Mouse (Mus musculus) gastrocnemius, postnatal 4 days (tissue): ENCODE measurements around the gene Spo11. TPM values are rescaled to one million over a fixed set of nuclear protein-coding genes. Genes with fewer than 3 reads are reported as not detected.
A peak's percentile ranks its signal among the peaks of the same experiment; 100 is the strongest.

ENCODE experiments used
- DNase-seq, 2 experiments: peaks; one replicate each; pipeline ENCODE4 v3.0.0; 2021 to 2022; ENCODE audit warnings: low spot score in 2 of 2, mixed read lengths in 2 of 2
- long read RNA-seq, 2 experiments: library from polyadenylated mRNA; stranded (forward); transcript quantifications; one replicate each; pipeline ENCODE4 v2.0.0; 2021
- total RNA-seq, 2 experiments: library from RNA; stranded (reverse); gene quantifications; 2 replicates each; pipeline ENCODE4 v1.2.3; 2021

Spo11 gene
- not detected for total RNA-seq
- long read RNA-seq, experiment 1, result 0 reads
- long read RNA-seq, experiment 2, result 0 reads

GRCm38 (mm10) chr2:172977409-172978130, at the start of gene Spo11:
Gene Spo11 (plus strand): TSS chr2:172977700.
- no peak for DNase-seq

GRCm38 (mm10) chr2:172929905-172930436, 47.5 kb upstream of the Spo11 start:
- DNase-seq, result no peak

- no peak for DNase-seq
These were observed 46.2 kb upstream of the Spo11 start for GRCm38 (mm10) chr2:172931137-172931898.

- DNase-seq, result no peak
These were observed 43.7 kb upstream of the Spo11 start for GRCm38 (mm10) chr2:172933631-172934419.

- DNase-seq, result no peak
These were observed 43.1 kb upstream of the Spo11 start for GRCm38 (mm10) chr2:172934420-172934788.

- DNase-seq, result no peak
These were observed 42.4 kb upstream of the Spo11 start for GRCm38 (mm10) chr2:172934891-172935740.

- no peak for DNase-seq
These were observed 41.5 kb upstream of the Spo11 start for GRCm38 (mm10) chr2:172935776-172936562.

- no peak for DNase-seq
These were observed 40.7 kb upstream of the Spo11 start for GRCm38 (mm10) chr2:172936844-172937243.

GRCm38 (mm10) chr2:172937326-172938190, 39.9 kb upstream of the Spo11 start:
- no peak for DNase-seq

- DNase-seq, result no peak
These were observed 38.5 kb upstream of the Spo11 start for GRCm38 (mm10) chr2:172938761-172939638.

- no peak for DNase-seq
These were observed 37.9 kb upstream of the Spo11 start for GRCm38 (mm10) chr2:172939639-172940002.

- peak; percentile 41 to 68 for DNase-seq
These were observed 37.3 kb upstream of the Spo11 start, which contains the start of gene Bmp7 for GRCm38 (mm10) chr2:172940003-172940798. Gene Bmp7 (minus strand): TSS chr2:172940321.

- no peak for DNase-seq
These were observed 36.7 kb upstream of the Spo11 start for GRCm38 (mm10) chr2:172940799-172941163.

- no peak for DNase-seq
These were observed 28.4 kb upstream of the Spo11 start for GRCm38 (mm10) chr2:172949051-172949450.

GRCm38 (mm10) chr2:172950119-172950676, 27.3 kb upstream of the Spo11 start:
- no peak for DNase-seq

GRCm38 (mm10) chr2:172950722-172951121, 26.8 kb upstream of the Spo11 start:
- no peak for DNase-seq

GRCm38 (mm10) chr2:172951976-172952375, 25.5 kb upstream of the Spo11 start:
- DNase-seq, result no peak
